Mouse (Mus musculus) ES-E14 (cell line): ENCODE data around the gene Cfap57.

Source experiments
- CHD2 ChIP-seq: IDR thresholded peaks from 2 replicates; pipeline ENCODE4 v1.6.1; 2014; ENCODE audit warnings: mild to moderate bottlenecking, low read depth, low read length, inconsistent platforms
- HCFC1 ChIP-seq: IDR thresholded peaks from 2 replicates; pipeline ENCODE4 v1.6.1; 2012; ENCODE audit warnings: low read length, inconsistent platforms, borderline replicate concordance; ENCODE audit not compliant: insufficient read depth
- MAFK ChIP-seq: IDR thresholded peaks from 2 replicates; pipeline ENCODE4 v1.6.1; 2014; ENCODE audit warnings: mild to moderate bottlenecking, low read depth, low read length, inconsistent platforms; ENCODE audit not compliant: insufficient read depth
- ZC3H11A ChIP-seq: IDR thresholded peaks from 2 replicates; pipeline ENCODE4 v1.6.1; 2012; ENCODE audit warnings: low read depth, mild to moderate bottlenecking, inconsistent platforms, low read length, borderline replicate concordance
- ZNF384 ChIP-seq: IDR thresholded peaks from 2 replicates; pipeline ENCODE4 v1.6.1; 2012; ENCODE audit warnings: low read depth, low read length, inconsistent platforms

DNA sequence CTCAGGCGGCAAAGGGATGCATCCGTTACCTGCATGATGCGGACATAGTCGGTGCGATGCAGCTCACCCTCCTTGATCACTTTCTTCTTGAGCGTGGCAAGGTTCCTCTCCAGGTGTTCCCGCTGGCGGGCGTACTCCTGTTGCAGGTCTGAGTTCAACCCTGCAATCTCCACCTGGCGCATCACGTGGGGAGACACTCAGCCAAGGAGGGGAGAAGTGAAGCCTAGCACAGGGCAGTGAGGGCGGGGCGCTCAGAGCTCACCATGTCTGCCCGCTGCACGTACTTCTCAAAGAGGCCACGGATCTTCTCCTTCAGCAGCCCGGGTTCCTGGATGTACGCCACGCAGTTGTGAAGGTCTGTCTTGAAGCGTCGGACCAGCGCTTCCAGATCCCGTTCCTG, 51.3 kb downstream of the Cfap57 start:
- TF ChIP-seq MAFK (no peak), ZNF384 (no peak), ZC3H11A (no peak), HCFC1 (no peak), CHD2 (no peak)
